Mouse (Mus musculus) adrenal gland, postnatal 14 days (tissue): ENCODE data around the gene Actr8. TPM values are rescaled to one million over a fixed set of nuclear protein-coding genes. Genes with fewer than 3 reads are reported as not detected.
A peak's percentile ranks its signal among the peaks of the same experiment; 100 is the strongest.

Source experiments
- DNase-seq: peaks from one replicate; pipeline ENCODE4 v3.0.0; 2021; ENCODE audit warnings: mixed read lengths
- total RNA-seq: library from RNA; stranded (reverse); gene quantifications from 2 replicates; pipeline ENCODE4 v1.2.3, GENCODE M21; 2021

Actr8 gene
- total RNA-seq, 1 experiment from 2014 or later, result 52.4 TPM

- DNase-seq, result no peak
Measured at GRCm38 (mm10) chr14:29996000-29996751, 18.0 kb downstream of the Actr8 start.

GRCm38 (mm10) chr14:29997345-29997744, 19.2 kb downstream of the Actr8 start:
- DNase-seq, result no peak

GRCm38 (mm10) chr14:29998747-29999474, 20.8 kb downstream of the Actr8 start:
- no peak for DNase-seq

- DNase-seq, result no peak
Measured at GRCm38 (mm10) chr14:29999475-29999811, 21.3 kb downstream of the Actr8 start.

- DNase-seq, result peak; percentile 85
Measured at GRCm38 (mm10) chr14:30008733-30009575, 30.8 kb downstream of the Actr8 start, which contains the start of the genes Il17rb and Chdh. Il17rb (minus strand) TSS chr14:30008896. Chdh (plus strand) TSS chr14:30009023.

GRCm38 (mm10) chr14:30009864-30010560, 31.9 kb downstream of the Actr8 start:
- peak; percentile 74 for DNase-seq

GRCm38 (mm10) chr14:30011886-30012560, 33.9 kb downstream of the Actr8 start:
- peak; percentile 65 for DNase-seq

GRCm38 (mm10) chr14:30014487-30014886, 36.4 kb downstream of the Actr8 start:
- DNase-seq, result no peak

- DNase-seq, result no peak
Measured at GRCm38 (mm10) chr14:30015008-30015407, 36.9 kb downstream of the Actr8 start.

- no peak for DNase-seq
Measured at GRCm38 (mm10) chr14:30016666-30017065, 38.5 kb downstream of the Actr8 start.

- DNase-seq, result no peak
Measured at GRCm38 (mm10) chr14:30017794-30018462, 39.8 kb downstream of the Actr8 start.

- DNase-seq, result peak; percentile 57
Measured at GRCm38 (mm10) chr14:30018463-30018801, 40.3 kb downstream of the Actr8 start.

- DNase-seq, result no peak
Measured at GRCm38 (mm10) chr14:30018846-30019245, 40.7 kb downstream of the Actr8 start.

- no peak for DNase-seq
Measured at GRCm38 (mm10) chr14:30019375-30019774, 41.2 kb downstream of the Actr8 start.

GRCm38 (mm10) chr14:30019792-30020575, 41.8 kb downstream of the Actr8 start:
- DNase-seq, result no peak

GRCm38 (mm10) chr14:30022471-30022870, 44.3 kb downstream of the Actr8 start:
- DNase-seq, result no peak

- no peak for DNase-seq
Measured at GRCm38 (mm10) chr14:30024387-30024786, 46.2 kb downstream of the Actr8 start.

GRCm38 (mm10) chr14:30027378-30027777, 49.2 kb downstream of the Actr8 start:
- peak; percentile 77 for DNase-seq

GRCm38 (mm10) chr14:30033405-30033804, 55.3 kb downstream of the Actr8 start:
- DNase-seq, result no peak

- DNase-seq, result no peak
Measured at GRCm38 (mm10) chr14:30038431-30038830, 60.3 kb downstream of the Actr8 start.
